Mouse (Mus musculus): Measurements from ENCODE around the gene Rcan3.

Rcan3 gene

GRCm38 (mm10) chr4:135413491-135413890, 20.2 kb downstream of the Rcan3 start:
- no peak for DNase-seq (ENCODE audit: low read depth, low spot score)

GRCm38 (mm10) chr4:135411633-135412032, 22.0 kb downstream of the Rcan3 start:
- DNase-seq (ENCODE audit: low read depth, low spot score), result peak; percentile 80

GRCm38 (mm10) chr4:135406180-135406579, 27.5 kb downstream of the Rcan3 start:
- peak; percentile 17 for DNase-seq (ENCODE audit: low read depth, low spot score)

GRCm38 (mm10) chr4:135404916-135405315, 28.7 kb downstream of the Rcan3 start:
- no peak for DNase-seq (ENCODE audit: low read depth, low spot score)

- no peak for DNase-seq (ENCODE audit: low read depth, low spot score)
Observed at GRCm38 (mm10) chr4:135404048-135404447, 29.6 kb downstream of the Rcan3 start.

- DNase-seq (ENCODE audit: low read depth, low spot score), result no peak
Observed at GRCm38 (mm10) chr4:135401881-135402280, 31.8 kb downstream of the Rcan3 start.

GRCm38 (mm10) chr4:135397991-135398390, 35.7 kb downstream of the Rcan3 start, which contains the start of gene Ncmap:
Ncmap (minus strand) TSS chr4:135398227.
- no peak for DNase-seq (ENCODE audit: low read depth, low spot score)

GRCm38 (mm10) chr4:135397551-135397950, 36.1 kb downstream of the Rcan3 start:
- DNase-seq (ENCODE audit: low read depth, low spot score), result no peak

- DNase-seq (ENCODE audit: low read depth, low spot score), result peak; percentile 19
Observed at GRCm38 (mm10) chr4:135396303-135396702, 37.4 kb downstream of the Rcan3 start.

- DNase-seq (ENCODE audit: low read depth, low spot score), result no peak
Observed at GRCm38 (mm10) chr4:135395375-135395774, 38.3 kb downstream of the Rcan3 start.

GRCm38 (mm10) chr4:135394666-135395065, 39.0 kb downstream of the Rcan3 start:
- no peak for DNase-seq (ENCODE audit: low read depth, low spot score)

GRCm38 (mm10) chr4:135393381-135393780, 40.3 kb downstream of the Rcan3 start:
- no peak for DNase-seq (ENCODE audit: low read depth, low spot score)

GRCm38 (mm10) chr4:135392801-135393200, 40.9 kb downstream of the Rcan3 start:
- DNase-seq (ENCODE audit: low read depth, low spot score), result no peak

GRCm38 (mm10) chr4:135391014-135391413, 42.6 kb downstream of the Rcan3 start:
- no peak for DNase-seq (ENCODE audit: low read depth, low spot score)

GRCm38 (mm10) chr4:135385614-135386013, 48.0 kb downstream of the Rcan3 start:
- no peak for DNase-seq (ENCODE audit: low read depth, low spot score)

GRCm38 (mm10) chr4:135382316-135382715, 51.3 kb downstream of the Rcan3 start:
- peak; percentile 77 for DNase-seq (ENCODE audit: low read depth, low spot score)

- no peak for DNase-seq (ENCODE audit: low read depth, low spot score)
Observed at GRCm38 (mm10) chr4:135381355-135381754, 52.3 kb downstream of the Rcan3 start.

GRCm38 (mm10) chr4:135377241-135377640, 56.4 kb downstream of the Rcan3 start:
- no peak for DNase-seq (ENCODE audit: low read depth, low spot score)

GRCm38 (mm10) chr4:135375444-135375843, 58.2 kb downstream of the Rcan3 start:
- DNase-seq (ENCODE audit: low read depth, low spot score), result peak; percentile 29

- DNase-seq (ENCODE audit: low read depth, low spot score), result peak; percentile 23
Observed at GRCm38 (mm10) chr4:135373299-135373698, 60.4 kb downstream of the Rcan3 start.

- DNase-seq (ENCODE audit: low read depth, low spot score), result no peak
Observed at GRCm38 (mm10) chr4:135370372-135370771, 63.3 kb downstream of the Rcan3 start.

GRCm38 (mm10) chr4:135362828-135363227, 70.8 kb downstream of the Rcan3 start:
- DNase-seq (ENCODE audit: low read depth, low spot score), result no peak
